Mouse (Mus musculus) forebrain, postnatal 0 days (tissue): Measurements from ENCODE around the gene Chid1. TPM values are rescaled to one million over a fixed set of nuclear protein-coding genes. Genes with fewer than 3 reads are reported as not detected.

ENCODE experiments used
- ATAC-seq: fragments of 200-750 bp; cut with Nextera tagmentation; 2 replicates; pipeline ENCODE4 v1.8.0; 2017; ENCODE audit warnings: mild to moderate bottlenecking, moderate library complexity
- DNase-seq: peaks from one replicate; pipeline ENCODE4 v3.0.0-alpha.2; 2015
- H3K27ac ChIP-seq: fragments of 300-500 bp; sonication (generic); 2 replicates; pipeline ENCODE4 v1.5.1; 2014; ENCODE audit warnings: low read depth, mild to moderate bottlenecking, antibody characterized with exemption, low read length, moderate library complexity, mixed read lengths
- H3K27me3 ChIP-seq: fragments of 300-500 bp; sonication (generic); 2 replicates; pipeline ENCODE4 v1.6.1; 2014; ENCODE audit warnings: mild to moderate bottlenecking, low read length, mixed read lengths; ENCODE audit not compliant: insufficient read depth
- H3K36me3 ChIP-seq: fragments of 300-500 bp; sonication (generic); 2 replicates; pipeline ENCODE4 v1.6.1; 2014; ENCODE audit warnings: mild to moderate bottlenecking, moderate library complexity; ENCODE audit not compliant: insufficient read depth
- H3K4me1 ChIP-seq: fragments of 300-500 bp; sonication (generic); 2 replicates; pipeline ENCODE4 v1.6.1; 2014; ENCODE audit warnings: antibody characterized with exemption; ENCODE audit not compliant: insufficient read depth
- H3K4me2 ChIP-seq: fragments of 300-500 bp; sonication (generic); 2 replicates; pipeline ENCODE4 v1.6.1; 2014; ENCODE audit warnings: low read depth, mild to moderate bottlenecking, moderate library complexity
- H3K4me3 ChIP-seq: fragments of 300-500 bp; sonication (generic); 2 replicates; pipeline ENCODE4 v1.5.1; 2014; ENCODE audit warnings: low read depth, low read length, mixed read lengths
- H3K9ac ChIP-seq: fragments of 300-500 bp; sonication (generic); 2 replicates; pipeline ENCODE4 v1.6.1; 2014; ENCODE audit warnings: mild to moderate bottlenecking
- H3K9me3 ChIP-seq: fragments of 300-500 bp; sonication (generic); 2 replicates; pipeline ENCODE4 v1.6.1; 2016; ENCODE audit warnings: low read length
- CTCF ChIP-seq: sonication (generic); IDR thresholded peaks from 2 replicates; pipeline ENCODE4 v1.5.1; 2016; ENCODE audit warnings: antibody characterized with exemption, control low read depth, low read depth
- WGBS: fragments of 180-500 bp; shearing (Covaris S2); extraction: QIAGEN DNeasy Blood & Tissue Kit; methylation state at CpG from one replicate; pipeline ENCODE4 v1.1.7; 2014; 5-methylcytosine and 5-hydroxymethylcytosine counted together
- polyA plus RNA-seq: library from polyadenylated mRNA; unstranded; fragments of >200 nt; fragmentation: Nextera tagmentation; extraction: Ambion mirVana; gene quantifications from 2 replicates; pipeline ENCODE4 v1.2.1, GENCODE M21; 2015
- total RNA-seq: library from RNA; depleted of rRNA; stranded (reverse); fragments of >200 nt; gene quantifications from 2 replicates; pipeline ENCODE4 v1.2.3, GENCODE M21; 2014

Chid1 gene
- total and polyA plus RNA-seq, 2 experiments from 2014 or later: 42.0 TPM

GRCm38 (mm10) chr7:141495379-141495778 lies 44.3 kb downstream of the Chid1 start:
- Histone ChIP-seq H3K9me3 (no peaks in the 10 kb centered on the region), H3K4me1 (no peaks in the 10 kb centered on the region), H3K36me3 (peaks cover 38% of the 10 kb centered on the region), H3K4me2 (no peak overlapping the region), H3K27me3 (no peaks in the 10 kb centered on the region), H3K4me3 (no peak overlapping the region), H3K9ac (no peak overlapping the region), H3K27ac (no peak overlapping the region)
- TF ChIP-seq CTCF: no peak
- ATAC-seq (no peak), DNase-seq (no peak)
- 92% methylated on average over 2 of the region's 2 CpGs for WGBS

- peaks cover 32% of the 10 kb centered on the region for H3K36me3 ChIP-seq
- H3K4me3 ChIP-seq: no peak overlapping the region
- H3K4me2 ChIP-seq: no peak overlapping the region
- no peak overlapping the region for H3K27ac ChIP-seq
- no peak for DNase-seq
- no peaks in the 10 kb centered on the region for H3K27me3 ChIP-seq
- no peaks in the 10 kb centered on the region for H3K9me3 ChIP-seq
- 63% methylated on average over 1 of the region's 1 CpGs for WGBS
- H3K9ac ChIP-seq: no peak overlapping the region
- no peak for ATAC-seq
- no peaks in the 10 kb centered on the region for H3K4me1 ChIP-seq
- no peak for TF ChIP-seq CTCF
Measured at GRCm38 (mm10) chr7:141493729-141494128, 45.9 kb downstream of the Chid1 start.

- no peaks in the 10 kb centered on the region for H3K27me3 ChIP-seq
- no peak overlapping the region for H3K4me3 ChIP-seq
- H3K4me2 ChIP-seq: no peak overlapping the region
- H3K9me3 ChIP-seq: no peaks in the 10 kb centered on the region
- no peaks in the 10 kb centered on the region for H3K4me1 ChIP-seq
- no peak for TF ChIP-seq CTCF
- H3K27ac ChIP-seq: no peak overlapping the region
- 86% methylated on average over 5 of the region's 5 CpGs for WGBS
- peaks cover 32% of the 10 kb centered on the region for H3K36me3 ChIP-seq
- ATAC-seq (no peak), DNase-seq (no peak)
- no peak overlapping the region for H3K9ac ChIP-seq
Measured at GRCm38 (mm10) chr7:141492738-141493137, 46.9 kb downstream of the Chid1 start.

- Histone ChIP-seq H3K9me3 (no peaks in the 10 kb centered on the region), H3K36me3 (peaks cover 29% of the 10 kb centered on the region), H3K4me3 (no peak overlapping the region), H3K4me2 (no peak overlapping the region), H3K4me1 (no peaks in the 10 kb centered on the region), H3K9ac (no peak overlapping the region), H3K27ac (no peak overlapping the region), H3K27me3 (no peaks in the 10 kb centered on the region)
- ATAC-seq (no peak), DNase-seq (no peak)
- WGBS: 79% methylated on average over 2 of the region's 2 CpGs
- peak; percentile 17; the same call in 1 of the 2 replicates for TF ChIP-seq CTCF
Measured at GRCm38 (mm10) chr7:141491151-141491550, 48.5 kb downstream of the Chid1 start.

- no peaks in the 10 kb centered on the region for H3K27me3 ChIP-seq
- H3K9me3 ChIP-seq: no peaks in the 10 kb centered on the region
- no peak for TF ChIP-seq CTCF
- no peak for DNase-seq
- ATAC-seq: no peak
- no peaks in the 10 kb centered on the region for H3K4me1 ChIP-seq
- H3K9ac ChIP-seq: no peak overlapping the region
- H3K27ac ChIP-seq: no peak overlapping the region
- no peak overlapping the region for H3K4me2 ChIP-seq
- H3K4me3 ChIP-seq: no peak overlapping the region
- WGBS: 90% methylated on average over 7 of the region's 7 CpGs
- H3K36me3 ChIP-seq: peaks cover 5% of the 10 kb centered on the region; the same call in 1 of the 2 replicates
Measured at GRCm38 (mm10) chr7:141487141-141487540, 52.5 kb downstream of the Chid1 start.

- 0 out of 2 replicates have a peak, but pooled peaks cover 4% of the 10 kb centered on the region for H3K4me1 ChIP-seq
- DNase-seq: no peak
- 83% methylated on average over 1 of the region's 1 CpGs for WGBS
Measured at GRCm38 (mm10) chr7:141486239-141486638, 53.4 kb downstream of the Chid1 start.

GRCm38 (mm10) chr7:141485606-141486005 lies 54.1 kb downstream of the Chid1 start:
- H3K27me3 ChIP-seq: no peaks in the 10 kb centered on the region
- no peaks in the 10 kb centered on the region for H3K36me3 ChIP-seq
- H3K9me3 ChIP-seq: no peaks in the 10 kb centered on the region
- ATAC-seq (no peak), DNase-seq (no peak)
- no peak overlapping the region for H3K9ac ChIP-seq
- no peak overlapping the region for H3K4me3 ChIP-seq
- TF ChIP-seq CTCF: no peak
- H3K27ac ChIP-seq: no peak overlapping the region
- 54% methylated on average over 2 of the region's 2 CpGs for WGBS
- 0 out of 2 replicates have a peak, but pooled peaks cover 4% of the 10 kb centered on the region for H3K4me1 ChIP-seq
- no peak overlapping the region for H3K4me2 ChIP-seq

More at GRCm38 (mm10) chr7:141486239-141486638, 53.4 kb downstream of the Chid1 start:
- H3K9me3 ChIP-seq: no peaks in the 10 kb centered on the region
- H3K36me3 ChIP-seq: no peaks in the 10 kb centered on the region
- no peaks in the 10 kb centered on the region for H3K27me3 ChIP-seq
- H3K4me3 ChIP-seq: no peak overlapping the region
- ATAC-seq: no peak
- no peak overlapping the region for H3K27ac ChIP-seq
- no peak overlapping the region for H3K4me2 ChIP-seq
- TF ChIP-seq CTCF: no peak
- H3K9ac ChIP-seq: no peak overlapping the region
